ENCODE assay signal across 9 mouse cellular contexts in the genomic region with DNA sequence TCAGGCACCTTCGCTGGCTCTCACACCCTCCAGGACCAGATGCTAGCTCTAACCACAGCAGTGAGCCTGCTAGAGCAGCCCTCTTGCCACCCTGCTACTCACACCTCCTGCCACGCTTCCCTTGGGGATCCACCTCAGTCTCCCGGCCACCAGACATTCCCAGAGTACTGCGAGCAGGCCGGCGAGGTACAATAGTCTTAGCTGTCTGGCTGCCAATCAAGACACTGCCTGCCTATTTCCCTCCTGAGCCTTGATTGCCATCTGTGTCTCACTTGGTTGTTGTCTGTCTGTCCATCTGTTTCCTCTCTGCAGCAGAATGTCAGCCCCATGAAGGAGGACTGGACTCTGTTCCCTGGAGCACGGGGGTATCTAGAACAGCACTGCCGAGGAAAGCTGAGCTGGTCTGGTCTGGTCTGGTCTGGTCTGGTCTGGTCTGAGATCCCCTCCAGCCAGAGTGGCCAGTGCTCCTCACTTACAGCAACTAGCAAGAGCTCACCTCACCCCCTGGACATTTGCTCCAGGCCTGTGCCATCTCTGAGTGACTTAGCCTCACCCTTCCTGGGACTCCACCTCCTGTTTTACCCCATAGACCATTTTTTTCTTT. TPM values are rescaled to one million over a fixed set of nuclear protein-coding genes. Genes with fewer than 3 reads are reported as not detected.
DNase-seq lines count a peak whose midpoint lies in the region; ATAC-seq and TF ChIP-seq lines count a peak whose summit lies in the region.
"Had no signal": no experiment of that assay in that cellular context is flagged by ENCODE, and none has a peak within 500 bp of the region (broad histone marks: within the 10 kb centered on the region; RNA-seq: fewer than 3 reads in every experiment).

No protein-coding gene starts in this region.

- no peaks in the 10 kb centered on the region for H3K27me3 ChIP-seq in kidney, adult 2 months (replicated peaks; ENCODE audit: control insufficient read depth, insufficient read depth, low read length)
- no peaks in the 10 kb centered on the region for H3K27me3 ChIP-seq in midbrain, embryonic 13.5 days
- H3K27me3 ChIP-seq: stomach, embryonic 15.5 days had no signal

- TF ChIP-seq CTCF in kidney, adult 2 months (conservative IDR thresholded peaks at IDR 0.05; ENCODE audit: insufficient read depth, insufficient read length, low read depth, low read length): no peak

- no peak overlapping the region for H3K27ac ChIP-seq in kidney, adult 2 months (ENCODE audit: insufficient read depth, low read depth, low read length)
- H3K27ac ChIP-seq in midbrain, embryonic 13.5 days: peak overlapping the region; percentile 56
- H3K27ac ChIP-seq: stomach, embryonic 15.5 days had no signal

- no peak overlapping the region for H3K4me3 ChIP-seq in kidney, adult 2 months (ENCODE audit: insufficient read depth, low read depth, low read length)
- H3K4me3 ChIP-seq in midbrain, embryonic 13.5 days (replicated peaks): no peak overlapping the region
- H3K4me3 ChIP-seq: stomach, embryonic 15.5 days had no signal

- no peaks in the 10 kb centered on the region for H3K4me1 ChIP-seq in kidney, adult 2 months (ENCODE audit: control insufficient read depth, insufficient read depth, low read length)
- H3K4me1 ChIP-seq in midbrain, embryonic 13.5 days (replicated peaks): peaks cover 20% of the 10 kb centered on the region
- H3K4me1 ChIP-seq: stomach, embryonic 15.5 days had no signal

- no peak for ATAC-seq in midbrain, embryonic 13.5 days

- no peak for TF ChIP-seq POLR2A in kidney, adult 2 months (IDR thresholded peaks at IDR 0.05; ENCODE audit: low read depth, low read length)

- H3K9me3 ChIP-seq in midbrain, embryonic 13.5 days: no peaks in the 10 kb centered on the region
- H3K9me3 ChIP-seq: stomach, embryonic 15.5 days had no signal

- intact Hi-C loops in left cerebral cortex, postnatal 25 days (cut with DNase I): no loop called here

- no peaks in the 10 kb centered on the region for H3K36me3 ChIP-seq in kidney, adult 2 months (ENCODE audit: control insufficient read depth, insufficient read depth, low read length)
- H3K36me3 ChIP-seq in midbrain, embryonic 13.5 days: peaks cover 7% of the 10 kb centered on the region; the same call in 1 of the 2 replicates

- H3K4me2 ChIP-seq in midbrain, embryonic 13.5 days (replicated peaks): no peak overlapping the region
- H3K4me2 ChIP-seq: stomach, embryonic 15.5 days had no signal

- peak; percentile 6 for DNase-seq in kidney, adult 2 months
- no peak for DNase-seq in kidney, postnatal 4 days
- peak; percentile 50 to 56 for DNase-seq in cerebellum, postnatal 25 days
- DNase-seq in layer of hippocampus, adult 18-20 months (ENCODE audit: low spot score in 2 of 2): peak; percentile 58 to 76
- DNase-seq in lung, postnatal 25 days (ENCODE audit: low spot score): no peak
- DNase-seq in left cerebral cortex, postnatal 25 days (ENCODE audit: low spot score in 2 of 2): no peak
- DNase-seq in adrenal gland, adult 18-20 months (ENCODE audit: low spot score in 2 of 2): no peak

- WGBS in kidney, adult 2 months: 65% methylated on average over 8 of the region's 8 CpGs
- 54% methylated on average over 8 of the region's 8 CpGs for WGBS in midbrain, embryonic 13.5 days

- H3K9ac ChIP-seq in midbrain, embryonic 13.5 days (replicated peaks): peak overlapping the region; percentile 41
- H3K9ac ChIP-seq: stomach, embryonic 15.5 days had no signal

RNA-seq across cellular contexts. Expression of gene Dpf1, which starts 38.8 kb away (rescaled TPM):
- polyA plus RNA-seq in kidney, adult 2 months (2012; rRNA removed): 0.07 and 0.11 TPM in 2 replicates
- total RNA-seq in layer of hippocampus, adult 18-20 months (2021): 100 to 1,000 TPM; 105 to 112 TPM
- 201 and 213 TPM in 2 replicates for polyA plus RNA-seq in midbrain, embryonic 13.5 days (2015; fragmentation: Nextera tagmentation; extraction: Ambion mirVana)
- total RNA-seq in left cerebral cortex, postnatal 25 days (2021): 100 to 1,000 TPM; 110 to 115 TPM
- 1 to 10 TPM; 1.8 to 4.5 TPM for total RNA-seq in adrenal gland, adult 18-20 months (2021)

RNA-seq across cellular contexts. Expression of gene Ppp1r14a, which starts 53.5 kb away (rescaled TPM):
- 12.3 and 16.1 TPM in 2 replicates for polyA plus RNA-seq in kidney, adult 2 months (2012; rRNA removed)
- 10 to 100 TPM; 28.1 to 31.3 TPM for total RNA-seq in layer of hippocampus, adult 18-20 months (2021)
- polyA plus RNA-seq in midbrain, embryonic 13.5 days (2015; fragmentation: Nextera tagmentation; extraction: Ambion mirVana): 7.9 and 8.1 TPM in 2 replicates
- 10 to 100 TPM; 13.6 to 14.2 TPM for total RNA-seq in left cerebral cortex, postnatal 25 days (2021)
- 1 to 10 TPM; 4.8 TPM for total RNA-seq in adrenal gland, adult 18-20 months (2021)

Comparison
In these comparisons a context has a peak if more than half of its experiments do, and no peak if none do; other contexts are left out.
1. DNase-seq: peak in kidney, adult 2 months (single experiment), cerebellum, postnatal 25 days (2 of 2) and layer of hippocampus, adult 18-20 months (2 of 2); none in kidney, postnatal 4 days (0 of 2), lung, postnatal 25 days (single experiment), left cerebral cortex, postnatal 25 days (0 of 2) and adrenal gland, adult 18-20 months (0 of 2).
2. RNA of gene Dpf1, which starts 38.8 kb away (total RNA-seq): 110 to 115 TPM in left cerebral cortex, postnatal 25 days and 105 to 112 TPM in layer of hippocampus, adult 18-20 months; 1.8 to 4.5 TPM in adrenal gland, adult 18-20 months; every median in the first group is over 10 times any median in the second.